Mouse (Mus musculus) neural tube, embryonic 14.5 days (tissue): ENCODE results near the gene Zfp691. TPM values are rescaled to one million over a fixed set of nuclear protein-coding genes. Genes with fewer than 3 reads are reported as not detected.

ENCODE experiments used
- ATAC-seq: fragments of 200-750 bp; cut with Nextera tagmentation; 2 replicates; pipeline ENCODE4 v1.8.0; 2017; ENCODE audit warnings: low read depth, mild to moderate bottlenecking, moderate TSS enrichment, moderate library complexity
- H3K27ac ChIP-seq: fragments of 300-500 bp; sonication (generic); 2 replicates; pipeline ENCODE4 v1.5.1; 2014; ENCODE audit warnings: low read depth, mild to moderate bottlenecking, control low read depth, low read length, moderate library complexity, mixed read lengths
- H3K27me3 ChIP-seq: fragments of 300-500 bp; sonication (generic); 2 replicates; pipeline ENCODE4 v1.6.1; 2014; ENCODE audit warnings: low read length; ENCODE audit not compliant: control insufficient read depth, insufficient read depth
- H3K36me3 ChIP-seq: fragments of 300-500 bp; sonication (generic); 2 replicates; pipeline ENCODE4 v1.6.1; 2014; ENCODE audit warnings: low read length, mixed read lengths; ENCODE audit not compliant: control insufficient read depth, insufficient read depth
- H3K4me1 ChIP-seq: fragments of 300-500 bp; sonication (generic); 2 replicates; pipeline ENCODE4 v1.6.1; 2014; ENCODE audit warnings: low read length; ENCODE audit not compliant: control insufficient read depth, insufficient read depth
- H3K4me2 ChIP-seq: fragments of 300-500 bp; sonication (generic); 2 replicates; pipeline ENCODE4 v1.6.1; 2014; ENCODE audit warnings: mild to moderate bottlenecking, low read depth, low read length, control low read depth
- H3K4me3 ChIP-seq: fragments of 300-500 bp; sonication (generic); 2 replicates; pipeline ENCODE4 v1.5.1; 2014; ENCODE audit warnings: low read depth, low read length, control low read depth, mixed read lengths
- H3K9ac ChIP-seq: fragments of 300-500 bp; sonication (generic); replicated peaks from 2 replicates; pipeline ENCODE4 v1.6.1; 2014; ENCODE audit warnings: low read depth, mild to moderate bottlenecking, control low read depth, low read length, mixed read lengths
- H3K9me3 ChIP-seq: fragments of 300-500 bp; sonication (generic); 2 replicates; pipeline ENCODE4 v1.6.1; 2016; ENCODE audit warnings: low read length; ENCODE audit not compliant: control insufficient read depth
- WGBS: fragments of 180-500 bp; shearing (Covaris S2); extraction: QIAGEN DNeasy Blood & Tissue Kit; methylation state at CpG from one replicate; pipeline ENCODE4 v1.1.7; 2014; 5-methylcytosine and 5-hydroxymethylcytosine counted together
- polyA plus RNA-seq: library from polyadenylated mRNA; unstranded; fragments of >200 nt; fragmentation: Nextera tagmentation; extraction: Ambion mirVana; gene quantifications from 2 replicates; pipeline ENCODE4 v1.2.1, GENCODE M21; 2014

The Zfp691 gene
- polyA plus RNA-seq, 1 experiment from 2014 or later: 6.1 TPM

GRCm38 (mm10) chr4:119192757-119193156 lies 18.8 kb upstream of the Zfp691 start:
- H3K4me3 ChIP-seq: no peak overlapping the region
- no peak overlapping the region for H3K4me2 ChIP-seq
- H3K4me1 ChIP-seq: peaks cover 13% of the 10 kb centered on the region; the same call in 1 of the 2 replicates
- H3K9ac ChIP-seq: no peak overlapping the region
- no peaks in the 10 kb centered on the region for H3K9me3 ChIP-seq
- no peak for ATAC-seq
- no peaks in the 10 kb centered on the region for H3K36me3 ChIP-seq
- H3K27ac ChIP-seq: no peak overlapping the region
- no peaks in the 10 kb centered on the region for H3K27me3 ChIP-seq
- 90% methylated on average over 4 of the region's 4 CpGs for WGBS

GRCm38 (mm10) chr4:119191273-119191672 lies 17.3 kb upstream of the Zfp691 start:
- H3K9me3 ChIP-seq: no peaks in the 10 kb centered on the region
- no peak overlapping the region for H3K4me3 ChIP-seq
- H3K4me2 ChIP-seq: no peak overlapping the region
- no peaks in the 10 kb centered on the region for H3K36me3 ChIP-seq
- WGBS: 72% methylated on average over 3 of the region's 3 CpGs
- no peak overlapping the region for H3K9ac ChIP-seq
- peaks cover 4% of the 10 kb centered on the region; the same call in 1 of the 2 replicates for H3K4me1 ChIP-seq
- no peak overlapping the region for H3K27ac ChIP-seq
- H3K27me3 ChIP-seq: no peaks in the 10 kb centered on the region
- no peak for ATAC-seq

GRCm38 (mm10) chr4:119190618-119191017 lies 16.6 kb upstream of the Zfp691 start:
- no peak overlapping the region for H3K27ac ChIP-seq
- no peaks in the 10 kb centered on the region for H3K27me3 ChIP-seq
- H3K4me1 ChIP-seq: no peaks in the 10 kb centered on the region
- H3K4me2 ChIP-seq: no peak overlapping the region
- WGBS: 87% methylated on average over 8 of the region's 8 CpGs
- H3K9me3 ChIP-seq: no peaks in the 10 kb centered on the region
- ATAC-seq: no peak
- H3K36me3 ChIP-seq: no peaks in the 10 kb centered on the region
- no peak overlapping the region for H3K9ac ChIP-seq
- H3K4me3 ChIP-seq: no peak overlapping the region

GRCm38 (mm10) chr4:119189864-119190263 lies 15.9 kb upstream of the Zfp691 start, which contains the start of gene Ermap:
Ermap (minus strand) TSS chr4:119190011.
- Histone ChIP-seq H3K4me1 (no peaks in the 10 kb centered on the region), H3K27me3 (no peaks in the 10 kb centered on the region), H3K9me3 (no peaks in the 10 kb centered on the region), H3K4me2 (no peak within 1 kb of the TSS), H3K27ac (no peak within 1 kb of the TSS), H3K9ac (no peak within 1 kb of the TSS), H3K36me3 (no peaks in the 10 kb centered on the region), H3K4me3 (no peak within 1 kb of the TSS)
- ATAC-seq: no peak
- 59% methylated on average over 6 of the region's 6 CpGs for WGBS

GRCm38 (mm10) chr4:119189392-119189791 lies 15.4 kb upstream of the Zfp691 start:
- Histone ChIP-seq H3K36me3 (no peaks in the 10 kb centered on the region), H3K4me1 (no peaks in the 10 kb centered on the region), H3K4me2 (no peak overlapping the region), H3K9me3 (no peaks in the 10 kb centered on the region), H3K4me3 (no peak overlapping the region), H3K27ac (no peak overlapping the region), H3K27me3 (no peaks in the 10 kb centered on the region), H3K9ac (no peak overlapping the region)
- ATAC-seq: no peak
- 49% methylated on average over 6 of the region's 6 CpGs for WGBS

- no peak for ATAC-seq
Measured at GRCm38 (mm10) chr4:119188060-119188785, 14.2 kb upstream of the Zfp691 start.

GRCm38 (mm10) chr4:119185771-119186170 lies 11.8 kb upstream of the Zfp691 start:
- Histone ChIP-seq H3K4me2 (no peak overlapping the region), H3K36me3 (no peaks in the 10 kb centered on the region), H3K9me3 (no peaks in the 10 kb centered on the region), H3K4me3 (no peak overlapping the region), H3K27me3 (no peaks in the 10 kb centered on the region), H3K27ac (no peak overlapping the region), H3K4me1 (no peaks in the 10 kb centered on the region), H3K9ac (no peak overlapping the region)
- no peak for ATAC-seq
- 87% methylated on average over 4 of the region's 4 CpGs for WGBS

More at GRCm38 (mm10) chr4:119188060-119188785, 14.2 kb upstream of the Zfp691 start:
- H3K27ac ChIP-seq: no peak overlapping the region
- H3K4me3 ChIP-seq: no peak overlapping the region
- no peak overlapping the region for H3K9ac ChIP-seq
- H3K4me1 ChIP-seq: no peaks in the 10 kb centered on the region
- no peaks in the 10 kb centered on the region for H3K27me3 ChIP-seq
- H3K4me2 ChIP-seq: no peak overlapping the region
- WGBS: 64% methylated on average over 11 of the region's 11 CpGs
- no peaks in the 10 kb centered on the region for H3K9me3 ChIP-seq
- H3K36me3 ChIP-seq: no peaks in the 10 kb centered on the region

- no peak overlapping the region for H3K27ac ChIP-seq
- no peak overlapping the region for H3K4me3 ChIP-seq
- no peaks in the 10 kb centered on the region for H3K4me1 ChIP-seq
- no peak overlapping the region for H3K9ac ChIP-seq
- H3K9me3 ChIP-seq: no peaks in the 10 kb centered on the region
- no peak for ATAC-seq
- no peaks in the 10 kb centered on the region for H3K36me3 ChIP-seq
- H3K27me3 ChIP-seq: no peaks in the 10 kb centered on the region
- no peak overlapping the region for H3K4me2 ChIP-seq
- WGBS: 59% methylated on average over 1 of the region's 1 CpGs
Measured at GRCm38 (mm10) chr4:119183525-119183924, 9.5 kb upstream of the Zfp691 start.

- Histone ChIP-seq H3K9ac (no peak overlapping the region), H3K27me3 (no peaks in the 10 kb centered on the region), H3K36me3 (no peaks in the 10 kb centered on the region), H3K27ac (no peak overlapping the region), H3K9me3 (no peaks in the 10 kb centered on the region), H3K4me3 (no peak overlapping the region), H3K4me1 (no peaks in the 10 kb centered on the region), H3K4me2 (no peak overlapping the region)
- ATAC-seq: no peak
- WGBS: 91% methylated on average over 8 of the region's 9 CpGs
Measured at GRCm38 (mm10) chr4:119181456-119181855, 7.5 kb upstream of the Zfp691 start.
